Mouse (Mus musculus) E14TG2a.4 (cell line): Measurements from ENCODE around the gene Bid.

Source experiments
- CTCF ChIP-seq: conservative IDR thresholded peaks from 2 replicates; pipeline ENCODE4 v1.5.1; 2014; ENCODE audit warnings: low read length
- NANOG ChIP-seq: IDR thresholded peaks from 2 replicates; pipeline ENCODE4 v1.6.1; 2014; ENCODE audit warnings: borderline replicate concordance, low read length, mixed read lengths

DNA sequence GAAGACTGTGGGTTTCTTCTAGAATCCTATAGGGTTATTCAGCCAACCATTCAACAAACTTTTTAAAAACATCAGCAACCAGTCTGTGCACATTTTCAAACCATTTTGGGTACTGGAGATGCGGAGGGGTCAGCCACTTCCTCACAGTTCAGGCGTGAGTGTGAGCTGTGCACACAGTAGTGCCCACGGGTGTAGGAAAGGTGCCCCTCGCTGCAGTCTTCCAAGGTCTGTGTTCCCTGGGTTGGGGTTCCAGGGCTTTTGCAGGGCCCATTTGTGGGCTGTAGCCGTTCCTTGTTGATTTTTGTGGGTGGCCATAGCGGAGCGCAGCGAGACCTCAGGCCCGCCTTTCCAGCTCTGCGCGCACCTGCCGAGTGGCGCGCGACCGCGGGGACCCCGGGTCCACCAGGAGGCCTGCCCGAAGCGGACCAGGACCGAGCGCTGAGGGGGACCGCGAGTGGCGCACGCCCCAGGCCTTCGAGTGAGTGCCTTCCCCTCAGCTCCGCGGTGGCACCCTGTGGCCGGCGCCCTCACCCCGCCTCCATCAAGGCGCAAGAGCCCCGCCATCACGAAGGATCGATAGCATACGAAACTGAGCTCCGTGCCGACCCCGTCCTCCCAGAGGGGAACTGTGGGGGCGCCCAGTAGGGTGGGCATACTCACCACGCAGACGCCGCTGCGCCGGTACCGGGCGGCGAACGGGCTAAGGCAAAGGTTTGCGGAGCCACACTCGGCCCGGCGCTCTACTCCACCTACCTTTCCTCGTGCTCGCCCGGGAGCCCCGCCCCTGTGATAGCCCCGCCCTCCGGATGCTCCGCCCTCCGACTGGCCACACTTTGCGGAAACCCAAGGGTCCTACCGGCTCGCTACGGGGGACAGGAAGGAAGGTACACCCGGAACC, at the start of gene Bid:
- TF ChIP-seq CTCF (no peak), NANOG (no peak)
